Mouse (Mus musculus) embryonic facial prominence, embryonic 13.5 days (tissue): Measurements from ENCODE around the gene Tmem191c. TPM values are rescaled to one million over a fixed set of nuclear protein-coding genes. Genes with fewer than 3 reads are reported as not detected.

ENCODE experiments used
- ATAC-seq: fragments of 200-750 bp; cut with Nextera tagmentation; 2 replicates; pipeline ENCODE4 v1.8.0; 2017; ENCODE audit warnings: low read depth; ENCODE audit not compliant: insufficient number of reproducible peaks, insufficient read depth, low FRiP score, low TSS enrichment
- H3K27ac ChIP-seq: fragments of 300-500 bp; sonication (generic); 2 replicates; pipeline ENCODE4 v1.5.1; 2015; ENCODE audit warnings: moderate library complexity, mild to moderate bottlenecking, inconsistent platforms
- H3K27me3 ChIP-seq: fragments of 300-500 bp; sonication (generic); 2 replicates; pipeline ENCODE4 v1.6.1; 2015; ENCODE audit warnings: mild to moderate bottlenecking, inconsistent platforms
- H3K36me3 ChIP-seq: fragments of 300-500 bp; sonication (generic); 2 replicates; pipeline ENCODE4 v1.6.1; 2015; ENCODE audit warnings: mild to moderate bottlenecking, inconsistent platforms
- H3K4me1 ChIP-seq: fragments of 300-500 bp; sonication (generic); 2 replicates; pipeline ENCODE4 v1.6.1; 2015; ENCODE audit warnings: inconsistent platforms
- H3K4me2 ChIP-seq: fragments of 300-500 bp; sonication (generic); 2 replicates; pipeline ENCODE4 v1.6.1; 2015; ENCODE audit warnings: moderate library complexity, mild to moderate bottlenecking, inconsistent platforms
- H3K4me3 ChIP-seq: fragments of 300-500 bp; sonication (generic); 2 replicates; pipeline ENCODE4 v1.5.1; 2015; ENCODE audit warnings: mild to moderate bottlenecking, inconsistent platforms
- H3K9ac ChIP-seq: fragments of 300-500 bp; sonication (generic); 2 replicates; pipeline ENCODE4 v1.6.1; 2015; ENCODE audit warnings: mild to moderate bottlenecking, inconsistent platforms
- H3K9me3 ChIP-seq: fragments of 300-500 bp; sonication (generic); 2 replicates; pipeline ENCODE4 v1.6.1; 2016; ENCODE audit warnings: inconsistent platforms
- WGBS: fragments of 180-500 bp; shearing (Covaris S2); methylation state at CpG from one replicate; pipeline ENCODE4 v1.1.7; 2015; ENCODE audit warnings: mixed read lengths; 5-methylcytosine and 5-hydroxymethylcytosine counted together
- polyA plus RNA-seq: library from polyadenylated mRNA; unstranded; fragments of >200 nt; fragmentation: Nextera tagmentation; extraction: Ambion mirVana; gene quantifications from 2 replicates; pipeline ENCODE4 v1.2.1, GENCODE M21; 2015

Gene Tmem191c
- polyA plus RNA-seq, 1 experiment from 2014 or later, result 12.7 TPM

- no peak overlapping the region for H3K27ac ChIP-seq
- H3K36me3 ChIP-seq, result peaks cover 80% of the 10 kb centered on the region
- WGBS, result 86% methylated on average over 5 of the region's 5 CpGs
- no peaks in the 10 kb centered on the region for H3K9me3 ChIP-seq
- H3K4me2 ChIP-seq, result no peak overlapping the region
- no peaks in the 10 kb centered on the region for H3K4me1 ChIP-seq
- no peak overlapping the region for H3K9ac ChIP-seq
- ATAC-seq, result no peak
- H3K27me3 ChIP-seq, result no peaks in the 10 kb centered on the region
- H3K4me3 ChIP-seq, result no peak overlapping the region
These were observed 27.8 kb downstream of the Tmem191c start for GRCm38 (mm10) chr16:17303521-17304245.

- Histone ChIP-seq H3K27ac (no peak overlapping the region), H3K4me2 (no peak overlapping the region), H3K9ac (no peak overlapping the region), H3K27me3 (no peaks in the 10 kb centered on the region), H3K9me3 (no peaks in the 10 kb centered on the region), H3K36me3 (peaks cover 87% of the 10 kb centered on the region), H3K4me1 (no peaks in the 10 kb centered on the region), H3K4me3 (no peak overlapping the region)
- WGBS, result 85% methylated on average over 5 of the region's 5 CpGs
- no peak for ATAC-seq
These were observed 31.6 kb downstream of the Tmem191c start for GRCm38 (mm10) chr16:17307461-17307860.

- Histone ChIP-seq H3K27me3 (no peaks in the 10 kb centered on the region), H3K4me2 (no peak overlapping the region), H3K36me3 (peaks cover 88% of the 10 kb centered on the region), H3K27ac (no peak overlapping the region), H3K4me3 (no peak overlapping the region), H3K4me1 (no peaks in the 10 kb centered on the region), H3K9ac (no peak overlapping the region), H3K9me3 (no peaks in the 10 kb centered on the region)
- ATAC-seq, result no peak
- WGBS, result 93% methylated on average over 10 of the region's 10 CpGs
These were observed 33.2 kb downstream of the Tmem191c start for GRCm38 (mm10) chr16:17309036-17309435.

- H3K36me3 ChIP-seq, result peaks cover 90% of the 10 kb centered on the region
- H3K9ac ChIP-seq, result no peak overlapping the region
- H3K27ac ChIP-seq, result no peak overlapping the region
- H3K9me3 ChIP-seq, result no peaks in the 10 kb centered on the region
- WGBS, result 91% methylated on average over 5 of the region's 5 CpGs
- no peaks in the 10 kb centered on the region for H3K27me3 ChIP-seq
- no peak overlapping the region for H3K4me2 ChIP-seq
- no peak for ATAC-seq
- H3K4me1 ChIP-seq, result no peaks in the 10 kb centered on the region
- H3K4me3 ChIP-seq, result no peak overlapping the region
These were observed 36.7 kb downstream of the Tmem191c start for GRCm38 (mm10) chr16:17312531-17312930.

- Histone ChIP-seq H3K4me1 (no peaks in the 10 kb centered on the region), H3K9me3 (no peaks in the 10 kb centered on the region), H3K36me3 (peaks cover 67% of the 10 kb centered on the region), H3K27ac (no peak overlapping the region), H3K4me2 (no peak overlapping the region), H3K9ac (no peak overlapping the region), H3K27me3 (no peaks in the 10 kb centered on the region), H3K4me3 (no peak overlapping the region)
- WGBS, result 90% methylated on average over 7 of the region's 7 CpGs
- no peak for ATAC-seq
These were observed 40.7 kb downstream of the Tmem191c start for GRCm38 (mm10) chr16:17316554-17316953.

GRCm38 (mm10) chr16:17321481-17321880, 45.6 kb downstream of the Tmem191c start:
- no peak for ATAC-seq

GRCm38 (mm10) chr16:17324745-17325144, 48.9 kb downstream of the Tmem191c start:
- H3K4me3 ChIP-seq, result no peak overlapping the region
- WGBS, result 92% methylated on average over 5 of the region's 5 CpGs
- H3K9me3 ChIP-seq, result no peaks in the 10 kb centered on the region
- H3K27me3 ChIP-seq, result no peaks in the 10 kb centered on the region
- H3K27ac ChIP-seq, result no peak overlapping the region
- H3K4me2 ChIP-seq, result no peak overlapping the region
- H3K36me3 ChIP-seq, result peaks cover 36% of the 10 kb centered on the region
- no peaks in the 10 kb centered on the region for H3K4me1 ChIP-seq
- H3K9ac ChIP-seq, result no peak overlapping the region
- no peak for ATAC-seq

More at GRCm38 (mm10) chr16:17321481-17321880, 45.6 kb downstream of the Tmem191c start:
- H3K4me1 ChIP-seq, result no peaks in the 10 kb centered on the region
- H3K9me3 ChIP-seq, result no peaks in the 10 kb centered on the region
- 87% methylated on average over 5 of the region's 5 CpGs for WGBS
- no peak overlapping the region for H3K4me3 ChIP-seq
- no peak overlapping the region for H3K4me2 ChIP-seq
- no peak overlapping the region for H3K27ac ChIP-seq
- H3K9ac ChIP-seq, result no peak overlapping the region
- H3K36me3 ChIP-seq, result peaks cover 59% of the 10 kb centered on the region
- no peaks in the 10 kb centered on the region for H3K27me3 ChIP-seq

GRCm38 (mm10) chr16:17326064-17326463, 50.2 kb downstream of the Tmem191c start:
- Histone ChIP-seq H3K4me3 (no peak overlapping the region), H3K4me2 (no peak overlapping the region), H3K27me3 (no peaks in the 10 kb centered on the region), H3K9ac (no peak overlapping the region), H3K27ac (no peak overlapping the region), H3K4me1 (no peaks in the 10 kb centered on the region), H3K9me3 (no peaks in the 10 kb centered on the region), H3K36me3 (peaks cover 36% of the 10 kb centered on the region)
- WGBS, result 80% methylated on average over 2 of the region's 2 CpGs
- ATAC-seq, result no peak

GRCm38 (mm10) chr16:17329848-17330570, 54.1 kb downstream of the Tmem191c start:
- no peak overlapping the region for H3K9ac ChIP-seq
- H3K9me3 ChIP-seq, result no peaks in the 10 kb centered on the region
- H3K27ac ChIP-seq, result no peak overlapping the region
- no peak overlapping the region for H3K4me2 ChIP-seq
- H3K36me3 ChIP-seq, result peaks cover 17% of the 10 kb centered on the region
- no peak for ATAC-seq
- WGBS, result 90% methylated on average over 1 of the region's 1 CpGs
- no peaks in the 10 kb centered on the region for H3K27me3 ChIP-seq
- no peaks in the 10 kb centered on the region for H3K4me1 ChIP-seq
- no peak overlapping the region for H3K4me3 ChIP-seq

GRCm38 (mm10) chr16:17331116-17331515, 55.2 kb downstream of the Tmem191c start, which contains the start of gene Serpind1:
Serpind1 (plus strand) TSS chr16:17331371.
- H3K36me3 ChIP-seq, result 0 out of 2 replicates have a peak, but pooled peaks cover 10% of the 10 kb centered on the region
- no peaks in the 10 kb centered on the region for H3K9me3 ChIP-seq
- no peaks in the 10 kb centered on the region for H3K27me3 ChIP-seq
- no peak within 1 kb of the TSS for H3K27ac ChIP-seq
- H3K9ac ChIP-seq, result no peak within 1 kb of the TSS
- ATAC-seq, result no peak
- WGBS, result 72% methylated on average over 2 of the region's 2 CpGs
- no peak within 1 kb of the TSS for H3K4me2 ChIP-seq
- no peaks in the 10 kb centered on the region for H3K4me1 ChIP-seq
- no peak within 1 kb of the TSS for H3K4me3 ChIP-seq

- peaks cover 14% of the 10 kb centered on the region; the same call in 1 of the 2 replicates for H3K36me3 ChIP-seq
- no peaks in the 10 kb centered on the region for H3K9me3 ChIP-seq
- WGBS, result 91% methylated on average over 5 of the region's 5 CpGs
- H3K27me3 ChIP-seq, result no peaks in the 10 kb centered on the region
- no peak overlapping the region for H3K4me3 ChIP-seq
- no peak overlapping the region for H3K27ac ChIP-seq
- ATAC-seq, result no peak
- H3K4me2 ChIP-seq, result no peak overlapping the region
- no peak overlapping the region for H3K9ac ChIP-seq
- no peaks in the 10 kb centered on the region for H3K4me1 ChIP-seq
These were observed 56.0 kb downstream of the Tmem191c start for GRCm38 (mm10) chr16:17331855-17332254.
